Mouse (Mus musculus) thymus, adult 18-20 months (tissue): ENCODE measurements around the gene Ncbp1.

Experiments used
- DNase-seq, 2 experiments: peaks; one replicate each; pipeline ENCODE4 v3.0.0; 2022; ENCODE audit warnings: mixed read lengths in 2 of 2

The Ncbp1 gene

DNA sequence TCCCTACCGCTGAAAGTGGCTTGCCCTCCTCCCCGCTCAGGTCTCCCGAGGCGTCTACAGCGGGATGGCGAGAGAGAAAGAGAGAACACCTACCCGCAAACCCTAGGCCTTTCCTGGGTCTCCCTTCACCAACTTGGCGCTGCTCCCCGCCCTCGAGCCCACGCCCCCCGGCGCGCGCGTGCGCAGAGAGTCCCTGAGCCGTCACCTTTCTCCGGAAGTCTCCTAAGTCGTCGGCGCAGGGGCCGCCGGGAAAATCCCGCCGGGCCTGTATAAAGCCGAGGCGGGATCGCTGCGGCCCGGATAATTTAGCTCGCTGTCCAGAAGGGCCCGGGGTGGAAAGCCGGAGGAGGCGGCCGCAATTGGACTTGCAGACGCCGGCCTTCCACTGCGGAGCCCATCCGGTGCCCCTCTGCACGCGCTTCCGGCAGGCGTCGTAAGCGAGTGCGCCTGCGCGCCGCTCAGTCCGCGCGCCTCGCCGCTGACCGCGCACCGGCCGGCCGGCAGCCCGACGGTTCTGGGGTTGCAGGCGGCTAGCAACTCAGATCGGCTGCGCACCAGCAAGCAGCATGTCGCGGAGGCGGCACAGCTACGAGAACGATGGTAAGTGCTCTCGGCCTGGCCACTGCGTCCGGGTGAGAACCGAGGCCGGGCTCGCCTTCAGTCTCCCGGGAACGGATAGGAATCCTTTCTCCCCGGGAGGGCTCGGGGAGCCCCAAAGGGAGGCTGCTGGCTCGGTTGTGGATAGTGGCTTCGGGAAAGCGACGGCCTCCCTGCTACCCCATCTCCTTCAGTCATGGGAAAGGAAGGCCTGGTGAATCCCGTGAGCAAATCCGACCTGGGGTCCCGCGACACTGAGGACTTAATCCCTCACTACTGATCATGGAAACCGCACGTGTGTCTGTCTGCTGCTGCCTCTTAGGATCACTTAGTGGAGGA lies at the start of gene Ncbp1, which contains the start of gene Tstd2:
Ncbp1 (plus strand) TSS at position 327 of the 936 bp plus-strand sequence.
Tstd2 (minus strand) TSS at position 408 of the 936 bp plus-strand sequence.
- peak; percentile 80 to 85 for DNase-seq

GRCm38 (mm10) chr4:46089524-46090125 lies 48.8 kb upstream of the Ncbp1 start:
- DNase-seq, result no peak

GRCm38 (mm10) chr4:46092429-46093076 lies 45.9 kb upstream of the Ncbp1 start:
- no peak for DNase-seq

DNA sequence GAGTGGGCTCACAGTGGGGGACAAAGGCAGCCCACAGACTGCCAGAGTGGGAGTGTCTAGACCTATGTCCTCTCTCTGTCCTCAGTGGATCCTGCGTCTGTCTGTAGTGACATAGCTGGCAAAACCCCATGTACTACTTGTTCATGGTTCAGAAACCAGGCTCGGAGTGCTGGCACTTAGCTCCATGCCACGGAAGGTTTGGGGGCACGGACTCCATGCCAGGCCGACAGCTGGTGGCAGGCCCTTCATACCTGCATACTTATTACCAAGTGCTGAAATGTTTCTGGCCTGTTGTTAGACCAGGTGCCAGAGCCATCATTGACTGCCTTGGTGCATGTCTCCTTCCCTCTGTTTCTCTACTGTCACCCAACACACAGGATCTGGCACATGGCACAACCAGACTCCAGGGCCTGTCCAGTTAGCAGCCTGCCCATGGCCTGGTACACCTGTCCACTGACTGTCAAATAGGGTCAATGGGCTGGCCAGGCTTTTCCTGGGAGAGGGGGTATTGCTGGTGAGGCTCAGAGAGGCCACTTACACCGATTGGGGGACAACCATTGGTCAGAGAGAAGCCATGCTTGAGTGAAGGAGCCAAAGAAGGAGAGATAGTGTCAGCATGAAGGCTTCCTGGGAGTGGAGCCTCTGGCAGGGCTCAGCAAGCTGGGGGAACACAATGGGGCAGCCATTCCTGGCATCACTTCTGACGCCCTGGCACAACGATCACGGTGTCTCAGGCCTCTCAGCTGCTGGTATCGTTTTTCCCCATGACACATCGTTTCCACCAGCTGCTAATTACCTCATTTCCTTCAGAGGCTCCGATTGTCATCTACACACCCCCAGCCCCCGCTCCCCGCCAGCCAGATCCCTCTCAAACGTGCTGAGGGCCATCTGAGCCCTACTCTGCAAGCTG lies 43.2 kb upstream of the Ncbp1 start:
- no peak for DNase-seq

DNA sequence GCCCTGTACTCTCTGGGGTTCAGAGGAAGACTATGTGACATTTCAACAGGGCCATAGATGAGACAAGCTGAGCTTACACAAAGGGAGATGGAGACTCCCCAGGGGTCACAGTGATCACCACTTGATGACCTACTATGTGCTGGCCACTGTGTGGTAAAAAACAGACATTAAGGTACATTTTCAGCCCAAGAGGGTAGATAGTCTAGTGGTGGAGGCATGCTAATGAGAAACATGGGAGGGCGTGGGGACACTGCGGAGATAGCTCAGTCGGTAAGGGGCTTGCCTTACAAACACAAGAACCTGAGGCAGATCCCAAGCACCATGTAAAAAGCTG lies 42.6 kb upstream of the Ncbp1 start:
- DNase-seq, result no peak

- DNase-seq, result no peak
Measured at GRCm38 (mm10) chr4:46096546-46096945, 41.9 kb upstream of the Ncbp1 start.

GRCm38 (mm10) chr4:46097591-46097990 lies 40.8 kb upstream of the Ncbp1 start:
- no peak for DNase-seq

DNA sequence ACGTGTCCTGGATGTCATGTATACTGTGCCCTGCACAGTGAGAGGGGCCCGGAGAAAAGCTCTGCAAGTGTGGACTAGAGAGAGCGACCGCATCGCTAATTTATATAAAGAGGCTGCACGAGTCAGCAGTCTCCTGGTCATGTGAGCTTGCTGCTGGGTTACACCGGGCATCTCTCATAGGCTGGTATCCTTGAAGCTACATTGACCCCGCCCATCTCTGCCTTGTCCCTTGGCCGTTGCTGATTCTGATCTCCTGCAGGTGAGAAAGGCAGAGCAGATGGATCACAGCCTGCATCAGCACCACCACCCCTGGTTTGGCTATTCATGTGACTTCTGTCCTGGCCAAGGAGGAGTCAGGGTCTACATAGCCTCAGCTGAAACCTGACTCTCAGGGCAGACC lies 39.3 kb upstream of the Ncbp1 start:
- no peak for DNase-seq

GRCm38 (mm10) chr4:46100539-46100938 lies 37.9 kb upstream of the Ncbp1 start:
- DNase-seq, result no peak

DNA sequence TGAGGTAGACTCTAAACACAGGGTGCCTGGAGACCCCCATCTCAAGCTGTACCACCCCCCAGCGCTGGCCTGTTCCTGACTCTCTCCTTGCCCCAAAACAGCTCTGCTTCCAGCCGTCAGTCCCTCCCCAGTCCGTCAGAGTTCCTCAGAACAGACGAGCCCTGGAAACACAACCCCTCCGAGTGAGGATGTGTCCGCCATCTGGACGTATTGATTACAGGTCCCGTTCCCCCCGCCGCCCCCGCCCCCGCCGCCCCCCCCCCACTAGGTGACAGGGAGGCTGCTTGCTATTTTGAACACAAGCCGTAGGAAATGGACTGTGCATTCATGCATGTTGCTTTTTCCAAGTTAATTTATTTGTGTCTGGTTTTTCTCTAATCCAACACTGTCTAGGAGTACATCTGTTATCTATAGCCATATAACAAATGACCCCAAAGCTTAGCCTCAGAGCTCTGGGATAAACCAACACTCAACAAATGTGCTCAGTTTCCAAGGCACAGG lies 37.2 kb upstream of the Ncbp1 start:
- no peak for DNase-seq

DNA sequence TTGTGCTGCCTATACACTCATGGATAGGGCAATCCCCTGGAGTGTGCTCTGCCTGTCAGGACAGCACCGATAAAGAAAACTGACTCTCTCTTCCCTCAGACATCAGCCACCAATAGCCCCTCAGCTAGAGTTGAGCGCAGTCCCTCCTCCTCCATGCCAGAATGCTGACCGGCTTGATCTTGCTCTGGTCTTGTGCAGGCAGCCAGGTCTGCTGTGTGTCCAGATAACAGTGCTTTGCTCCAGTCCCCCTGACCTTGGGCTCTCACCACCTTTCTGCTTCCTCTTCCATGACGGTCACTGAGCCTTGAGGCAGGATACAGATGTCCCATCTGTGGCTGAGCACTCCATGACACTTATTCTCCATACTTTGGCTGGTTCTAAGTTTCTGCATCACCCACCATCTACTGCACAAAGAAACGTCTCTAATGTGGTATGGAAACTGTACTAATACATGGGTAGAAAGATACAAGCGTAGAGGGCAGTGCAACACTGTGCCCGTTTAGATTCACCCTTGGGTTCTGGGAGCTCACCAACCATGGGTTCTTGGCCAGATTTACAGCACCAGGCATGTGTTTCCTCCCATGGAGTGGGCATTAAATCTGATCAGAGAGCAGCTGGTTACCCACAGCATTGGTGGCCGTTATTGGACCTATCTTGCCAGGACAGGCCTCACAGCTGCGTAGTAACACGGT lies 36.2 kb upstream of the Ncbp1 start:
- DNase-seq, result no peak

DNA sequence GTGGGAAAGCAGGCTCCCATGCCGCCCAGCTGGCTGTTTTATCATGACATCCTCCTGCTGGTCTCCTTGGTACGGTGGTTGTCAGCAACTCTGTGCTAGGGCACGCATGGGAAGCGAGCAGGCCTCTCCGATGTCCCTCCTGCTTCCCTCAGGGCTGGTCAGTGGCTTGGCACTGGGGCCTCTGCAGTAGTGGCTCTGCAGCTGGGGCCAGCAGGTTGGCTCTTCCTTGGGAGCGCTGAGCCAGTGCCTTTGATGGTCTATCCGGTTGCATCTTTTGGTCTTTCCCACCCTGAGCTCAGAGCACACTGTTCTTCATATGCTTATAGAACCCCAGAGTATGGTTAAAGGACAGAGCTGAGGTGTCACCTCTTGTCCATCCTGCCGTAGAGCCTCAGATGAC lies 28.3 kb upstream of the Ncbp1 start:
- DNase-seq, result no peak

- DNase-seq, result no peak
Measured at GRCm38 (mm10) chr4:46111361-46111760, 27.1 kb upstream of the Ncbp1 start.

GRCm38 (mm10) chr4:46115308-46115707 lies 23.1 kb upstream of the Ncbp1 start:
- no peak for DNase-seq

DNA sequence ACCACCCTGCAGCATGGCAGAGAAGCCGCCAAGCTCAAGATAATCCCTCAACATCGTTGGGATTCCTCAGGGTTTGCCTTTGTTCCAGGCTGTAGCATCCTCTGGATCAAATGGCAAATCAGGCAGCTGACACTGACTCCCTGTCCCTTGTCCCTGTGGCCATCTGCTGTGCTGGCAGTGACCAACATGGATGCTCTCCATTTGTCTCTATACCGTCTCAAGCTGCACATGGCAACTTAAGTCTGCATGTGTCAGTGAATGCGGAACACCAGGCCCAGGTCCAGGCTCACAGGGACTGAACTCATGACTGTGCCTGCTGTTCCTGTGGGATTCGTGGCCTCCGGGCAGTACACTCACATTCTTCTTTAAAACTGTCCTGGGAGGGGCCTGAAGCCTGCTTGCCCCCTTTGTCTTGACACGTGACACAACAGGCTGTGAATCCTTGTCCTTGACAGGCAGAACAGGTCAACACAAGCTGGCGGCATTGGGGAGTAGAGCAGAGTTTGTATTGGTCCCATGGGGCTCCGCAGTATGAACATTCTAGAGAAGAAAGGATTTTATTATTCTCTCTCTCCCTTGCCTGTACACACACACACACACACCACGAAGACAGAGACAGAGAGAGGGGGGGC lies 21.8 kb upstream of the Ncbp1 start:
- DNase-seq, result no peak

GRCm38 (mm10) chr4:46117536-46117935 lies 20.9 kb upstream of the Ncbp1 start:
- DNase-seq, result no peak

DNA sequence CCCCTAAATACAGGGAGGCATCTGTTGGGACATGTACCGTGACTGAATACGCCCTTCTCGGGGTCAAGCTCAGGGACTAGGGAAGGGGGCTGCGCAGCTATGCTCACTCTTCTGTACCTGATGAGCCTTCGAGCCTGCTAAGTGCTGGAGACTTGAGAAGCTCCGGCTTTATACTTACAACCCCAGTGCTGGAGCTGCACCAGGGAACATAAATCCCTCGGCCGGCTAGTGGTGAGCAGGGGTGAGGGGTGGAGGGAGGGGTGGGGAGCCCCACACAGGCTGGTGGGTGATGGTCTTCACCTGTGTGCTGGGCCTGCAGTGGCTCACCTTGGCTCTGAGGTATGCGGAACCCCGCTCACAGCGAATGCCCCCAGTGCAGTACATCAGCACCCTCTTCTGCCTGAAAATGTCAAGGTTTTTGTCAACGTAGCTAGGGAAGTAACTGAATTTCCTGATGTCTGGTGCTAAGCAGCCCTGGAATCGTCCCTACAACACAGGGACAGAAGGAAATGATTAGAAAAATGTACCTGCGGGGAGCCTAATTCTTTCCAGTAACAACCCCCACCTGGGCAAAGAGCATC lies 18.8 kb upstream of the Ncbp1 start:
- no peak for DNase-seq

DNA sequence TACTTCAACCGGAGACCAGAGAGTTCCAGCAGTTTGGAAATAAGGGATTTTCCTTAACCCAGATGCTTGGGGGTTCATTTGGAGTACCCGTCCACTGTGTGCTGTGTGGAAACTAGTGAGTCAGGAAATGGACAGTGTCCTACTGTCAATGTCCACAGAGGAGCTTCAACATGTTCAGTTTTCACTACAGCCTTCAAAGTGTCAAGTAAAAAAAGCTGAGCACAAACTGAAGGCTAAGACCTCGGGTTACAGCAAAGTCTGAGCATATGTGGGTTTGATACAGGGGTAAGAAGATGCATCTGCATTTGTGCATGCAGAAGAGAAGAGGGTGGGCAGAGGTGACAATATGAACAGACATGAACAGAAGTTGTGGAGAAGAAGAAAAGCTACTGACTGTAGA lies 17.6 kb upstream of the Ncbp1 start:
- no peak for DNase-seq

GRCm38 (mm10) chr4:46123358-46123757 lies 15.1 kb upstream of the Ncbp1 start:
- no peak for DNase-seq

DNA sequence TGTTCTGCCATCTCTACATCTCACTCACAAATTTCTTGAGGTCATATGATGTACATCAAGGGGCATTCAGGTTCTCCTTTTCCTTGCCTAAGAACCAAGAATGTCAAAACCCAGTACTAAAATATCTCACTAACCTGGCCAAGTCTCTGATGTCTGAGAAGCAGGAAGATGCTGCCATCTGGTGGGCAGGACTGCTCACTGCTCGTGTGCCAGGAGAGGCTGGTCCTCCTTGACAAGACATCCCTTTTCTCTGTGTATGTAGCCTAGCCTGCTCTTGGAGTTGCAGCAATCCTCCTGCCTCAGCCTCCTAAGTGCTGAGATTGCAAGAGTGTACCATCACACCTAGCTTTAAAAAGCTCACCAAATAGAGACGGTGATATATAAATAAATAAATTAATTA lies 11.9 kb upstream of the Ncbp1 start:
- DNase-seq, result peak; percentile 11 to 22
